Mouse (Mus musculus) intestine, embryonic 15.5 days (tissue): ENCODE measurements around the gene Olfr1361. TPM values are rescaled to one million over a fixed set of nuclear protein-coding genes. Genes with fewer than 3 reads are reported as not detected.

ENCODE experiments used
- ATAC-seq: fragments of 200-750 bp; cut with Nextera tagmentation; 2 replicates; pipeline ENCODE4 v1.8.0; 2017; ENCODE audit warnings: moderate TSS enrichment, moderate library complexity
- H3K27ac ChIP-seq: fragments of 300-500 bp; sonication (generic); 2 replicates; pipeline ENCODE4 v1.5.1; 2015; ENCODE audit warnings: mild to moderate bottlenecking, inconsistent platforms
- H3K27me3 ChIP-seq: fragments of 300-500 bp; sonication (generic); replicated peaks from 2 replicates; pipeline ENCODE4 v1.6.1; 2015; ENCODE audit warnings: inconsistent platforms
- H3K36me3 ChIP-seq: fragments of 300-500 bp; sonication (generic); 2 replicates; pipeline ENCODE4 v1.6.1; 2015; ENCODE audit warnings: inconsistent platforms
- H3K4me1 ChIP-seq: fragments of 300-500 bp; sonication (generic); replicated peaks from 2 replicates; pipeline ENCODE4 v1.6.1; 2015; ENCODE audit warnings: inconsistent platforms
- H3K4me2 ChIP-seq: fragments of 300-500 bp; sonication (generic); replicated peaks from 2 replicates; pipeline ENCODE4 v1.6.1; 2015; ENCODE audit warnings: mild to moderate bottlenecking, inconsistent platforms
- H3K4me3 ChIP-seq: fragments of 300-500 bp; sonication (generic); replicated peaks from 2 replicates; pipeline ENCODE4 v1.5.1; 2015; ENCODE audit warnings: inconsistent platforms
- H3K9ac ChIP-seq: fragments of 300-500 bp; sonication (generic); 2 replicates; pipeline ENCODE4 v1.6.1; 2015; ENCODE audit warnings: inconsistent platforms
- H3K9me3 ChIP-seq: fragments of 300-500 bp; sonication (generic); 2 replicates; pipeline ENCODE4 v1.6.1; 2016; ENCODE audit warnings: inconsistent platforms
- WGBS: fragments of 180-500 bp; shearing (Covaris S2); methylation state at CpG from one replicate; pipeline ENCODE4 v1.1.7; 2015; 5-methylcytosine and 5-hydroxymethylcytosine counted together
- polyA plus RNA-seq: library from polyadenylated mRNA; unstranded; fragments of >200 nt; fragmentation: Nextera tagmentation; extraction: Ambion mirVana; gene quantifications from 2 replicates; pipeline ENCODE4 v1.2.1, GENCODE M21; 2015

The Olfr1361 gene
- not detected in 2 replicates for polyA plus RNA-seq

- Histone ChIP-seq H3K27ac (no peak within 1 kb of the TSS), H3K9me3 (no peaks in the 10 kb centered on the region), H3K27me3 (no peaks in the 10 kb centered on the region), H3K4me1 (no peaks in the 10 kb centered on the region), H3K9ac (no peak within 1 kb of the TSS), H3K36me3 (no peaks in the 10 kb centered on the region), H3K4me3 (no peak within 1 kb of the TSS), H3K4me2 (no peak within 1 kb of the TSS)
- 70% methylated on average over 2 of the region's 2 CpGs for WGBS
- no peak for ATAC-seq
These were observed at the start of gene Olfr1361 for GRCm38 (mm10) chr13:21663286-21663685. Gene Olfr1361, minus strand, starts transcription at chr13:21663386.

- Histone ChIP-seq H3K27ac (no peak overlapping the region), H3K4me3 (no peak overlapping the region), H3K4me2 (peak overlapping the region; percentile 58), H3K9ac (no peak overlapping the region), H3K36me3 (no peaks in the 10 kb centered on the region), H3K27me3 (no peaks in the 10 kb centered on the region), H3K4me1 (peaks cover 8% of the 10 kb centered on the region), H3K9me3 (no peaks in the 10 kb centered on the region)
- WGBS = 24% methylated on average over 4 of the region's 4 CpGs
- no peak for ATAC-seq
These were observed 48.5 kb upstream of the Olfr1361 start for GRCm38 (mm10) chr13:21711698-21712097.

GRCm38 (mm10) chr13:21710821-21711525, 47.8 kb upstream of the Olfr1361 start:
- Histone ChIP-seq H3K9ac (no peak overlapping the region), H3K4me2 (peak overlapping the region; percentile 58), H3K4me1 (peaks cover 8% of the 10 kb centered on the region), H3K27ac (no peak overlapping the region), H3K4me3 (peak overlapping the region; percentile 40), H3K27me3 (no peaks in the 10 kb centered on the region), H3K9me3 (no peaks in the 10 kb centered on the region), H3K36me3 (no peaks in the 10 kb centered on the region)
- 3% methylated on average over 22 of the region's 22 CpGs for WGBS
- peak; percentile 84 for ATAC-seq

GRCm38 (mm10) chr13:21710031-21710711, 47.0 kb upstream of the Olfr1361 start:
- no peaks in the 10 kb centered on the region for H3K27me3 ChIP-seq
- WGBS = under 1% methylated on average over 32 of the region's 32 CpGs

GRCm38 (mm10) chr13:21706669-21707068, 43.5 kb upstream of the Olfr1361 start:
- 71% methylated on average over 4 of the region's 4 CpGs for WGBS
- Histone ChIP-seq H3K9ac (no peak overlapping the region), H3K4me3 (no peak overlapping the region), H3K9me3 (no peaks in the 10 kb centered on the region), H3K27me3 (no peaks in the 10 kb centered on the region), H3K4me2 (no peak overlapping the region), H3K36me3 (no peaks in the 10 kb centered on the region), H3K27ac (no peak overlapping the region), H3K4me1 (no peaks in the 10 kb centered on the region)
- no peak for ATAC-seq

More at GRCm38 (mm10) chr13:21710031-21710711, 47.0 kb upstream of the Olfr1361 start:
- H3K9me3 ChIP-seq = no peaks in the 10 kb centered on the region
- no peaks in the 10 kb centered on the region for H3K36me3 ChIP-seq
- peak overlapping the region; percentile 62 for H3K4me3 ChIP-seq
- H3K4me2 ChIP-seq = peak overlapping the region; percentile 41
- peaks cover 4% of the 10 kb centered on the region for H3K4me1 ChIP-seq
- H3K9ac ChIP-seq = peak overlapping the region; percentile 60
- peak; percentile 87 for ATAC-seq
- peak overlapping the region; percentile 79 for H3K27ac ChIP-seq

- Histone ChIP-seq H3K4me3 (no peak within 1 kb of the TSS), H3K4me1 (no peaks in the 10 kb centered on the region), H3K27me3 (no peaks in the 10 kb centered on the region), H3K36me3 (no peaks in the 10 kb centered on the region), H3K9ac (no peak within 1 kb of the TSS), H3K9me3 (no peaks in the 10 kb centered on the region), H3K27ac (no peak within 1 kb of the TSS), H3K4me2 (no peak within 1 kb of the TSS)
- ATAC-seq = no peak
These were observed 34.6 kb upstream of the Olfr1361 start, which contains the start of gene Olfr1359 for GRCm38 (mm10) chr13:21697811-21698210. Gene Olfr1359, plus strand, starts transcription at chr13:21698111.

- 87% methylated on average over 2 of the region's 2 CpGs for WGBS
- Histone ChIP-seq H3K27me3 (no peaks in the 10 kb centered on the region), H3K9ac (no peak within 1 kb of the TSS), H3K4me2 (no peak within 1 kb of the TSS), H3K9me3 (no peaks in the 10 kb centered on the region), H3K36me3 (no peaks in the 10 kb centered on the region), H3K4me1 (no peaks in the 10 kb centered on the region), H3K27ac (no peak within 1 kb of the TSS), H3K4me3 (no peak within 1 kb of the TSS)
- ATAC-seq = no peak
These were observed 14.1 kb upstream of the Olfr1361 start, which contains the start of gene Olfr1360 for GRCm38 (mm10) chr13:21677305-21677704. Gene Olfr1360, minus strand, starts transcription at chr13:21677405.

- Histone ChIP-seq H3K4me3 (no peak within 1 kb of the TSS), H3K4me1 (no peaks in the 10 kb centered on the region), H3K36me3 (no peaks in the 10 kb centered on the region), H3K27me3 (no peaks in the 10 kb centered on the region), H3K4me2 (no peak within 1 kb of the TSS), H3K9me3 (no peaks in the 10 kb centered on the region), H3K9ac (no peak within 1 kb of the TSS), H3K27ac (no peak within 1 kb of the TSS)
- 80% methylated on average over 2 of the region's 2 CpGs for WGBS
- ATAC-seq = no peak
These were observed 20.8 kb downstream of the Olfr1361 start, which contains the start of gene Olfr11 for GRCm38 (mm10) chr13:21642418-21642817. Gene Olfr11, minus strand, starts transcription at chr13:21642518.

- no peak for ATAC-seq
These were observed 49.3 kb downstream of the Olfr1361 start, which contains the start of gene Olfr1362 for GRCm38 (mm10) chr13:21613922-21614321. Gene Olfr1362, minus strand, starts transcription at chr13:21614022.

More at GRCm38 (mm10) chr13:21613922-21614321, 49.3 kb downstream of the Olfr1361 start, which contains the start of gene Olfr1362:
- no peak within 1 kb of the TSS for H3K27ac ChIP-seq
- no peaks in the 10 kb centered on the region for H3K27me3 ChIP-seq
- no peak within 1 kb of the TSS for H3K4me3 ChIP-seq
- H3K4me2 ChIP-seq = no peak within 1 kb of the TSS
- H3K9me3 ChIP-seq = no peaks in the 10 kb centered on the region
- H3K9ac ChIP-seq = no peak within 1 kb of the TSS
- no peaks in the 10 kb centered on the region for H3K4me1 ChIP-seq
- H3K36me3 ChIP-seq = no peaks in the 10 kb centered on the region

Other genes starting within 250 kb of the Olfr1361 start
- gene Pgbd1, start 222.3 kb downstream of the Olfr1361 start, polyA plus RNA-seq = 2.2 and 2.3 TPM in 2 replicates
- 26.5 and 27.2 TPM in 2 replicates for gene Zscan26, start 209.7 kb downstream of the Olfr1361 start, polyA plus RNA-seq
- gene Nkapl, start 194.9 kb downstream of the Olfr1361 start, polyA plus RNA-seq = 2.2 and 2.9 TPM in 2 replicates
- gene Zkscan4, start 184.5 kb downstream of the Olfr1361 start, polyA plus RNA-seq = 2.6 and 2.8 TPM in 2 replicates
- gene Gm10065, start 183.9 kb downstream of the Olfr1361 start, polyA plus RNA-seq = not detected in 2 replicates
- 0.40 and 0.56 TPM in 2 replicates for gene AK157302, start 168.2 kb downstream of the Olfr1361 start, polyA plus RNA-seq
- gene Gm11273, start 162.0 kb downstream of the Olfr1361 start, polyA plus RNA-seq = 12.6 and 13.1 TPM in 2 replicates
- gene Zkscan8, start 132.3 kb downstream of the Olfr1361 start, polyA plus RNA-seq = 3.6 and 5.5 TPM in 2 replicates
- 0.09 and 0.18 TPM in 2 replicates for gene Olfr1366, start 120.6 kb downstream of the Olfr1361 start, polyA plus RNA-seq
- not detected in 2 replicates for gene Olfr1535, start 103.5 kb downstream of the Olfr1361 start, polyA plus RNA-seq
- not detected in 2 replicates for gene Olfr1364, start 81.6 kb downstream of the Olfr1361 start, polyA plus RNA-seq
- not detected in 2 replicates for gene Olfr1362, start 49.4 kb downstream of the Olfr1361 start, polyA plus RNA-seq
- not detected in 2 replicates for gene Olfr11, start 20.9 kb downstream of the Olfr1361 start, polyA plus RNA-seq
- not detected in 2 replicates for gene Olfr1360, start 14.0 kb upstream of the Olfr1361 start, polyA plus RNA-seq
- gene Olfr1359, start 34.7 kb upstream of the Olfr1361 start, polyA plus RNA-seq = not detected in 2 replicates
- 1.4 and 4.3 TPM in 2 replicates for gene Hist1h2bl, start 52.8 kb upstream of the Olfr1361 start, polyA plus RNA-seq
- 14.7 and 32.5 TPM in 2 replicates for gene Hist1h2ai, start 53.0 kb upstream of the Olfr1361 start, polyA plus RNA-seq
- 5.4 and 13.1 TPM in 2 replicates for gene Hist1h3h, start 54.3 kb upstream of the Olfr1361 start, polyA plus RNA-seq
- gene Hist1h2bm, start 58.7 kb upstream of the Olfr1361 start, polyA plus RNA-seq = 1.7 and 4.3 TPM in 2 replicates
- 1.2 and 1.6 TPM in 2 replicates for gene Hist1h4j, start 71.7 kb upstream of the Olfr1361 start, polyA plus RNA-seq
- 1.7 and 2.8 TPM in 2 replicates for gene Hist1h4k, start 87.1 kb upstream of the Olfr1361 start, polyA plus RNA-seq
- gene Hist1h2ak, start 90.4 kb upstream of the Olfr1361 start, polyA plus RNA-seq = 22.4 and 26.3 TPM in 2 replicates
- 3.0 and 5.9 TPM in 2 replicates for gene Hist1h2bn, start 90.7 kb upstream of the Olfr1361 start, polyA plus RNA-seq
- 19.8 and 25.0 TPM in 2 replicates for gene Hist1h1b, start 117.2 kb upstream of the Olfr1361 start, polyA plus RNA-seq
- 89.5 and 101 TPM in 2 replicates for gene Hist1h3i, start 120.0 kb upstream of the Olfr1361 start, polyA plus RNA-seq
- 2.4 and 4.7 TPM in 2 replicates for gene Hist1h2an, start 123.8 kb upstream of the Olfr1361 start, polyA plus RNA-seq
- 2.0 TPM in 2 replicates for gene Hist1h2bp, start 124.1 kb upstream of the Olfr1361 start, polyA plus RNA-seq
- 14.5 and 16.7 TPM in 2 replicates for gene Hist1h2bq, start 146.8 kb upstream of the Olfr1361 start, polyA plus RNA-seq
- 1.7 TPM in 1 of 2 replicates, not detected in the other for gene Hist1h2ao, start 147.1 kb upstream of the Olfr1361 start, polyA plus RNA-seq
- gene Hist1h4m, start 148.4 kb upstream of the Olfr1361 start, polyA plus RNA-seq = not detected in 2 replicates
- gene Hist1h4n, start 168.8 kb upstream of the Olfr1361 start, polyA plus RNA-seq = 12.0 and 15.9 TPM in 2 replicates
- 2,704 and 3,243 TPM in 2 replicates for gene Hist1h2ap, start 170.1 kb upstream of the Olfr1361 start, polyA plus RNA-seq
- 15.0 and 16.4 TPM in 2 replicates for gene Hist1h2br, start 170.4 kb upstream of the Olfr1361 start, polyA plus RNA-seq